Mouse (Mus musculus) liver, embryonic 14.5 days (tissue): ENCODE results near the gene Rpl5. TPM values are rescaled to one million over a fixed set of nuclear protein-coding genes. Genes with fewer than 3 reads are reported as not detected.
"Not testable (repeated sequence)": the region's sequence is repeated elsewhere in the genome, so short reads cannot be mapped to it uniquely, and the experiment has no call there.

Experiments
- ATAC-seq: fragments of 200-750 bp; cut with Nextera tagmentation; 2 replicates; pipeline ENCODE4 v1.8.0; 2017; ENCODE audit warnings: moderate number of reproducible peaks, mild to moderate bottlenecking, moderate library complexity; ENCODE audit not compliant: insufficient read depth
- DNase-seq, 3 experiments: peaks; one replicate each; pipeline ENCODE4 v3.0.0-alpha.2; 2012 to 2013; ENCODE audit warnings: low read depth in 3 of 3, low spot score in 3 of 3
- H3K27ac ChIP-seq: fragments of 300-500 bp; sonication (generic); 2 replicates; pipeline ENCODE4 v1.5.1; 2014; ENCODE audit warnings: moderate library complexity, mild to moderate bottlenecking, control low read depth, inconsistent platforms
- H3K27me3 ChIP-seq: fragments of 300-500 bp; sonication (generic); 2 replicates; pipeline ENCODE4 v1.6.1; 2014; ENCODE audit warnings: mild to moderate bottlenecking, low read length, moderate library complexity; ENCODE audit not compliant: control insufficient read depth, insufficient read depth
- H3K36me3 ChIP-seq: fragments of 300-500 bp; sonication (generic); replicated peaks from 2 replicates; pipeline ENCODE4 v1.6.1; 2014; ENCODE audit warnings: low read depth; ENCODE audit not compliant: control insufficient read depth, insufficient read depth
- H3K4me1 ChIP-seq, 2 experiments: fragments of 200-500 bp in 1 of 2; fragments of 300-500 bp in 1 of 2; sonication (generic) in 1 of 2; replicated peaks; 2 replicates each; pipeline ENCODE4 v1.6.1; 2012 to 2014; ENCODE audit warnings: antibody characterized with exemption in 1 of 2, inconsistent platforms in 1 of 2, low read length in 1 of 2; ENCODE audit not compliant: control insufficient read depth in 2 of 2, insufficient read depth in 2 of 2
- H3K4me2 ChIP-seq: fragments of 300-500 bp; sonication (generic); 2 replicates; pipeline ENCODE4 v1.6.1; 2014; ENCODE audit warnings: low read depth, mild to moderate bottlenecking, control low read depth, moderate library complexity
- H3K4me3 ChIP-seq, 2 experiments: fragments of 200-500 bp in 1 of 2; fragments of 300-500 bp in 1 of 2; sonication (generic) in 1 of 2; 2 replicates each; pipeline ENCODE4 v1.5.1; 2012 to 2014; ENCODE audit warnings: low read depth in 2 of 2, low read length in 2 of 2, mild to moderate bottlenecking in 2 of 2, control low read depth in 1 of 2, inconsistent platforms in 1 of 2, moderate library complexity in 1 of 2; ENCODE audit not compliant: insufficient read depth in 1 of 2
- H3K9ac ChIP-seq: fragments of 300-500 bp; sonication (generic); replicated peaks from 2 replicates; pipeline ENCODE4 v1.6.1; 2014; ENCODE audit warnings: mild to moderate bottlenecking, control low read depth, moderate library complexity
- H3K9me3 ChIP-seq: fragments of 300-500 bp; sonication (generic); 2 replicates; pipeline ENCODE4 v1.6.1; 2016; ENCODE audit warnings: low read length, mixed read lengths; ENCODE audit not compliant: control insufficient read depth
- CTCF ChIP-seq: IDR thresholded peaks from 2 replicates; pipeline ENCODE4 v1.5.1; 2016; ENCODE audit warnings: antibody characterized with exemption, low read depth, control low read depth
- EP300 ChIP-seq: IDR thresholded peaks from 2 replicates; pipeline ENCODE4 v1.6.1; 2016; ENCODE audit warnings: antibody characterized with exemption, low read depth
- WGBS: fragments of 180-500 bp; shearing (Covaris S2); extraction: QIAGEN DNeasy Blood & Tissue Kit; methylation state at CpG from one replicate; pipeline ENCODE4 v1.1.7; 2014; ENCODE audit not compliant: insufficient replicate concordance; 5-methylcytosine and 5-hydroxymethylcytosine counted together
- polyA plus RNA-seq, 2 experiments: library from polyadenylated mRNA; depleted of rRNA in 1 of 2; stranded (reverse) in 1 of 2; unstranded in 1 of 2; fragments of >200 nt; fragmentation: Nextera tagmentation in 1 of 2; extraction: Ambion mirVana in 1 of 2; gene quantifications; 2 replicates each; pipeline versions ENCODE4 v1.2.1 to v1.2.3; 2012 to 2014

Gene Rpl5
- polyA plus RNA-seq, 2 experiments, result 27.6 to 96.9 TPM

DNA sequence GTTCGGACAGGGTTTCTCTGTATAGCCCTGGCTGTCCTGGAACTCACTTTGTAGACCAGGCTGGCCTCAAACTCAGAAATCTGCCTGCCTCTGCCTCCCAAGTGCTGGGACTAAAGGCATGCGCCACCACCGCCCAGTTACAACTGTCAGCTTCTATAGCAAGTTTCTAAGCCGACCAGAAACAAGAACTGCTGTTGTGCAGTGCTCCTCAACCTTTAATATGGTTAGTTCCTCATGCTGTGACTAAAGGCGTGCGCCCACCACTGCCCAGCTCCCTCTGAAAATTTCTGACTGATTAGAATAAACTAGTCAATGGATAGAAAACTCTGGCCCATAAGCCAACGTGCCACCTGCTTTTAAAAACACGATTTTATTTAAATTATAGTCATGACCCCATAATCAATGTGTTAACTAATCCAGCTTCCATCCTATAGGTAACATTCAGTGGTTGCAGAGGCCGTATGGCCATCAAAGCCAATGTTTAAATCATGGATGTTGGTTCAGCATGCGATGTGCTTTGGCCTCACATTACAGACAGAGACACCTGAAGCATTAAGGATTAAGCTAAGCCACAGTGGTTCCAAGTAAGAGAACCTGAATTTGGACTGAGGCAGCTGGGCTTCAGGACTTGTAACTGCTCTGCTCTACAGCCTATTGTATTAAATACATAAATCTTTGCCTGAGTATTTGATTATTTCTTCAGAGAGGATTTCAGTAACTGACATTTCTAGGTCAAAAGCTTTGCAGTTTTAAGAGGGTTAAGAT is 36.5 kb downstream of the Rpl5 start:
- H3K4me1 ChIP-seq, result peaks cover 3 to 11% of the 10 kb centered on the region in 2 experiments; a peak in 3 of 4 replicates
- H3K36me3 ChIP-seq, result no peaks in the 10 kb centered on the region
- H3K9ac ChIP-seq, result no peak overlapping the region
- ATAC-seq (no peak), DNase-seq (no peak)
- H3K4me2 ChIP-seq, result no peak overlapping the region
- H3K27me3 ChIP-seq, result no peaks in the 10 kb centered on the region
- H3K4me3 ChIP-seq, result no peak overlapping the region
- TF ChIP-seq CTCF (no peak), EP300 (no peak)
- 75% methylated on average over 10 of the region's 10 CpGs for WGBS
- H3K9me3 ChIP-seq, result no peaks in the 10 kb centered on the region
- H3K27ac ChIP-seq, result no peak overlapping the region

DNA sequence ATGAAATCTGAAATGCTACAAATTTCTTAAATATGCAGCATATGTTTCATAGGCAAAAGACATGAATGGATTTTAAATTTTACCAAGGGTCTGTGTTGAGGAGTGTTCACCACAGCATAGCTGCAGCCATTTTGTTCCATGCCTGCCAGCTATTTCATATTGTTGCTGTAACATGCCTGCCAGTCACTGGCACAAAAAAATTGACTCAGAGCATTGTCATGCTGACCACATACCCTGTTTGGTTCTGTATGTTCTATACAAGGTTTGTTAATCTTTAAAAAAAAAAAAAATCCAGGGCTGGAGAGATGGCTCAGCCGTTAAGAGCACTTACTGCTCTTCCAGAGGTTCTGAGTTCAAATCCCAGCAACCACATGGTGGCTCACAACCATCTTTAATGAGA is 38.2 kb downstream of the Rpl5 start:
- H3K4me1 ChIP-seq, H3K4me2 ChIP-seq, H3K36me3 ChIP-seq, H3K27me3 ChIP-seq, ATAC-seq, H3K27ac ChIP-seq, H3K9me3 ChIP-seq, H3K9ac ChIP-seq, DNase-seq, H3K4me3 ChIP-seq: not testable (repeated sequence)
- 63% methylated on average over 1 of the region's 1 CpGs for WGBS

DNA sequence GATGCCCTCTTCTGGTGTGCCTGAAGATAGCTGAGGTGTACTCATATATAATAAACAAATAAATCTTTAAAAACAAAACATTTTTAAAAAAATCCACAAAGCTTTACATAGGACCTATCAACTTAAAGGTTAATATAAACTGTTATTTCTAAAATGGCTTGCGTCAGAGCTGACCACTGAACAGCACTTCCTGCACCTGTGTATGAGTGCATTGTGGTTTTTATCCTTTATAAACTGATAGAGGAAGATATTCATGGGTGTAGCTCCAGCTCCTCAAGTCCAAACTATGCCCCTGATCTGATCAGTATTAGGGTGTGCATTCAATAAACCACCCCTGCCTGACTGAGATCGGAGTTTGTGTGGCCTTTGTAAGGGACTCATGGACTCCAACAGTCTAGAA is 38.6 kb downstream of the Rpl5 start:
- Histone ChIP-seq H3K4me2 (no peak overlapping the region), H3K27ac (no peak overlapping the region), H3K9ac (no peak overlapping the region), H3K4me1 (peaks cover 3 to 7% of the 10 kb centered on the region in 2 experiments; a peak in 3 of 4 replicates), H3K36me3 (no peaks in the 10 kb centered on the region), H3K9me3 (no peaks in the 10 kb centered on the region), H3K4me3 (no peak overlapping the region), H3K27me3 (no peaks in the 10 kb centered on the region)
- DNase-seq (no peak), ATAC-seq (no peak)
- WGBS, result 75% methylated on average over 2 of the region's 2 CpGs
- TF ChIP-seq EP300 (no peak), CTCF (no peak)

GRCm38 (mm10) chr5:107939701-107940100 is 39.4 kb downstream of the Rpl5 start:
- no peak overlapping the region for H3K27ac ChIP-seq
- 54% methylated on average over 3 of the region's 3 CpGs for WGBS
- ATAC-seq, result peak; percentile 37; the same call in 1 of the 2 replicates
- H3K36me3 ChIP-seq, result no peaks in the 10 kb centered on the region
- no peak for DNase-seq
- TF ChIP-seq EP300, result no peak
- TF ChIP-seq CTCF, result no peak
- peaks cover 3 to 6% of the 10 kb centered on the region in 2 experiments; a peak in 3 of 4 replicates for H3K4me1 ChIP-seq
- no peak overlapping the region for H3K4me2 ChIP-seq
- H3K9ac ChIP-seq, result no peak overlapping the region
- no peaks in the 10 kb centered on the region for H3K27me3 ChIP-seq
- no peaks in the 10 kb centered on the region for H3K9me3 ChIP-seq
- H3K4me3 ChIP-seq, result no peak overlapping the region

- Histone ChIP-seq H3K4me1 (no peaks in the 10 kb centered on the region; a peak in 1 of 4 replicates), H3K27me3 (no peaks in the 10 kb centered on the region), H3K9me3 (no peaks in the 10 kb centered on the region), H3K27ac (no peak overlapping the region), H3K4me2 (no peak overlapping the region), H3K36me3 (no peaks in the 10 kb centered on the region), H3K9ac (no peak overlapping the region), H3K4me3 (no peak overlapping the region)
- no peak for TF ChIP-seq EP300
- TF ChIP-seq CTCF, result no peak
- DNase-seq (no peak), ATAC-seq (no peak)
- 52% methylated on average over 6 of the region's 6 CpGs for WGBS
Measured at GRCm38 (mm10) chr5:107941222-107941621, 40.9 kb downstream of the Rpl5 start.
